Mouse (Mus musculus) liver, adult 2 months (tissue): Measurements from ENCODE around the gene Cenpp. TPM values are rescaled to one million over a fixed set of nuclear protein-coding genes. Genes with fewer than 3 reads are reported as not detected.

Experiments used
- DNase-seq: peaks from one replicate; pipeline ENCODE4 v3.0.0-alpha.2; 2011; ENCODE audit warnings: low read depth, low spot score; ENCODE audit errors: extremely low read depth
- H3K27ac ChIP-seq: fragments of 200-500 bp; replicated peaks from 2 replicates; pipeline ENCODE4 v1.5.1; 2012; ENCODE audit warnings: low read depth, mild to moderate bottlenecking, control low read depth, inconsistent platforms, low read length; ENCODE audit not compliant: insufficient read depth
- H3K27me3 ChIP-seq: fragments of 200-500 bp; 2 replicates; pipeline ENCODE4 v1.6.1; 2012; ENCODE audit warnings: mild to moderate bottlenecking, moderate library complexity, low read length, inconsistent platforms; ENCODE audit not compliant: control insufficient read depth, insufficient read depth
- H3K36me3 ChIP-seq: fragments of 200-500 bp; 2 replicates; pipeline ENCODE4 v1.6.1; 2012; ENCODE audit warnings: low read length, inconsistent platforms; ENCODE audit not compliant: control insufficient read depth, insufficient read depth
- H3K4me1 ChIP-seq: fragments of 200-500 bp; 2 replicates; pipeline ENCODE4 v1.6.1; 2011; ENCODE audit warnings: low read length; ENCODE audit not compliant: control insufficient read depth, insufficient read depth
- H3K4me3 ChIP-seq: fragments of 200-500 bp; 2 replicates; pipeline ENCODE4 v1.5.1; 2011; ENCODE audit warnings: low read depth, mild to moderate bottlenecking, control low read depth, low read length, moderate library complexity; ENCODE audit not compliant: insufficient read depth
- H3K79me2 ChIP-seq: fragments of 200-500 bp; 2 replicates; pipeline ENCODE4 v1.6.1; 2012; ENCODE audit warnings: inconsistent platforms, mild to moderate bottlenecking, low read length, moderate library complexity; ENCODE audit not compliant: control insufficient read depth, insufficient read depth
- H3K9ac ChIP-seq: fragments of 200-500 bp; 2 replicates; pipeline ENCODE4 v1.6.1; 2012; ENCODE audit warnings: low read depth, mild to moderate bottlenecking, control low read depth, inconsistent platforms, low read length
- CTCF ChIP-seq: fragments of 200-500 bp; IDR thresholded peaks from 2 replicates; pipeline ENCODE4 v1.5.1; 2011; ENCODE audit warnings: low read depth, low read length, control low read depth
- POLR2A ChIP-seq: fragments of 200-500 bp; IDR thresholded peaks from 2 replicates; pipeline ENCODE4 v1.6.1; 2011; ENCODE audit warnings: low read length, control low read depth; ENCODE audit not compliant: insufficient read depth; ENCODE audit errors: extremely low read depth
- WGBS: fragments of 180-500 bp; shearing (Covaris S2); methylation state at CpG from one replicate; pipeline ENCODE4 v1.1.7; 2018; 5-methylcytosine and 5-hydroxymethylcytosine counted together
- polyA plus RNA-seq: library from polyadenylated mRNA; depleted of rRNA; stranded (reverse); fragments of >200 nt; gene quantifications from 2 replicates; pipeline ENCODE4 v1.2.3, GENCODE M21; 2012
- total RNA-seq: library from RNA; depleted of rRNA; stranded (reverse); fragments of >200 nt; gene quantifications from 2 replicates; pipeline ENCODE4 v1.2.3, GENCODE M21; 2014

Cenpp gene
- total and polyA plus RNA-seq, 2 experiments = 0.12 to 0.55 TPM

GRCm38 (mm10) chr13:49435745-49436144 lies 216.8 kb downstream of the Cenpp start:
- no peak for DNase-seq
- H3K4me3 ChIP-seq = no peak overlapping the region
- H3K4me1 ChIP-seq = no peaks in the 10 kb centered on the region
- H3K79me2 ChIP-seq = no peaks in the 10 kb centered on the region; the same call in 1 of the 2 replicates
- peaks cover 18% of the 10 kb centered on the region for H3K36me3 ChIP-seq
- TF ChIP-seq POLR2A = no peak
- no peak for TF ChIP-seq CTCF
- H3K27me3 ChIP-seq = no peaks in the 10 kb centered on the region
- 79% methylated on average over 1 of the region's 1 CpGs for WGBS
- H3K27ac ChIP-seq = no peak overlapping the region
- H3K9ac ChIP-seq = no peak overlapping the region

- peaks cover 18% of the 10 kb centered on the region for H3K36me3 ChIP-seq
- H3K4me3 ChIP-seq = no peak overlapping the region
- no peak overlapping the region for H3K9ac ChIP-seq
- 87% methylated on average over 2 of the region's 2 CpGs for WGBS
- H3K27me3 ChIP-seq = no peaks in the 10 kb centered on the region
- peaks cover 6% of the 10 kb centered on the region; the same call in 1 of the 2 replicates for H3K79me2 ChIP-seq
- no peak overlapping the region for H3K27ac ChIP-seq
- TF ChIP-seq CTCF = no peak
- no peak for TF ChIP-seq POLR2A
- no peaks in the 10 kb centered on the region for H3K4me1 ChIP-seq
- no peak for DNase-seq
These were observed 219.1 kb downstream of the Cenpp start for GRCm38 (mm10) chr13:49433268-49434029.

GRCm38 (mm10) chr13:49430529-49430928 lies 222.1 kb downstream of the Cenpp start:
- Histone ChIP-seq H3K27ac (no peak overlapping the region), H3K27me3 (no peaks in the 10 kb centered on the region), H3K79me2 (peaks cover 24% of the 10 kb centered on the region; the same call in 1 of the 2 replicates), H3K9ac (no peak overlapping the region), H3K4me1 (peaks cover 3% of the 10 kb centered on the region; the same call in 1 of the 2 replicates), H3K4me3 (no peak overlapping the region), H3K36me3 (peaks cover 15% of the 10 kb centered on the region)
- TF ChIP-seq CTCF (no peak), POLR2A (no peak)
- WGBS = 56% methylated on average over 4 of the region's 4 CpGs
- peak; percentile 18 for DNase-seq

GRCm38 (mm10) chr13:49428042-49428675 lies 224.4 kb downstream of the Cenpp start:
- Histone ChIP-seq H3K79me2 (peaks cover 29% of the 10 kb centered on the region; the same call in 1 of the 2 replicates), H3K27ac (peak overlapping the region; percentile 21; the same call in 1 of the 2 replicates), H3K4me1 (peaks cover 3% of the 10 kb centered on the region; the same call in 1 of the 2 replicates), H3K27me3 (no peaks in the 10 kb centered on the region), H3K9ac (no peak overlapping the region), H3K4me3 (no peak overlapping the region), H3K36me3 (peaks cover 2% of the 10 kb centered on the region; the same call in 1 of the 2 replicates)
- 80% methylated on average over 1 of the region's 1 CpGs for WGBS
- TF ChIP-seq CTCF = no peak
- TF ChIP-seq POLR2A = no peak
- no peak for DNase-seq

GRCm38 (mm10) chr13:49426736-49427135 lies 225.8 kb downstream of the Cenpp start:
- H3K79me2 ChIP-seq = peaks cover 43% of the 10 kb centered on the region
- no peak for DNase-seq
- no peak overlapping the region for H3K4me3 ChIP-seq
- no peaks in the 10 kb centered on the region for H3K27me3 ChIP-seq
- TF ChIP-seq POLR2A (no peak), CTCF (no peak)
- H3K9ac ChIP-seq = no peak overlapping the region
- no peak overlapping the region for H3K27ac ChIP-seq
- peaks cover 12% of the 10 kb centered on the region for H3K4me1 ChIP-seq
- no peaks in the 10 kb centered on the region; the same call in 1 of the 2 replicates for H3K36me3 ChIP-seq
- WGBS = 86% methylated on average over 3 of the region's 3 CpGs

- 30% methylated on average over 4 of the region's 4 CpGs for WGBS
- Histone ChIP-seq H3K4me1 (peaks cover 12% of the 10 kb centered on the region), H3K27ac (no peak overlapping the region), H3K36me3 (no peaks in the 10 kb centered on the region), H3K79me2 (peaks cover 33% of the 10 kb centered on the region), H3K4me3 (peak overlapping the region; percentile 70), H3K27me3 (no peaks in the 10 kb centered on the region), H3K9ac (peak overlapping the region; percentile 72)
- DNase-seq = no peak
- TF ChIP-seq POLR2A (no peak), CTCF (no peak)
These were observed 230.6 kb downstream of the Cenpp start for GRCm38 (mm10) chr13:49421959-49422358.
